Mouse (Mus musculus): ENCODE data around the gene Slc25a45. TPM values are rescaled to one million over a fixed set of nuclear protein-coding genes. Genes with fewer than 3 reads are reported as not detected.
"Not testable (repeated sequence)": the region's sequence is repeated elsewhere in the genome, so short reads cannot be mapped to it uniquely, and the experiment has no call there.

The Slc25a45 gene
- polyA plus RNA-seq, 1 experiment from 2014 or later, result 3.7 TPM

DNA sequence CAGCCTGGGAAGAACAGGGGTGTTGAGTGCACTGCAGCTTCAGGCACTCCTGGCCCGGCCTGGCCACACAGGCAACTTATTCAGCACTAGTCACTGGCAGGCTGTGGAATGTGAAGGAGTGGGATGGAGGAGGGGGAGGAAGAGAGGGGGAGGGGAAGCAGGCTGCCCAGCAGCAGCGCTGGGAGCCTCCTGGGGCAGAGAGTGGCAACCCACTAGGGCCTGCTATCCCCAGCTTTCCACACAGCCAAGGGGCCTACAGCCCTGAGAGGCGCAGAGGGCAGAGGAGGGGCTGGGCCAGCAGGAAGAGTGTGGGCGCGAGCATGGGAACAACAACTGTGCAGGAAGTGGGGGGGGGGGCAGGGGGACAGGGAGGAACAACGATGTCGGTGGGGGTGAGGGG is 6.3 kb upstream of the Slc25a45 start:
- Histone ChIP-seq H3K9ac (peak overlapping the region; percentile 72), H3K9me3 (no peaks in the 10 kb centered on the region), H3K4me1 (peaks cover 48% of the 10 kb centered on the region), H3K27me3 (replicated peaks) (no peaks in the 10 kb centered on the region), H3K27ac (replicated peaks) (peak overlapping the region; percentile 91), H3K36me3 (peaks cover 60% of the 10 kb centered on the region), H3K4me3 (peak overlapping the region; percentile 20), H3K4me2 (peak overlapping the region; percentile 57)
- ATAC-seq (ENCODE audit: extremely low read depth, insufficient number of reproducible peaks, low FRiP score, low TSS enrichment), result peak; percentile 24; the same call in 1 of the 2 replicates
- 7% methylated on average over 7 of the region's 7 CpGs for WGBS

DNA sequence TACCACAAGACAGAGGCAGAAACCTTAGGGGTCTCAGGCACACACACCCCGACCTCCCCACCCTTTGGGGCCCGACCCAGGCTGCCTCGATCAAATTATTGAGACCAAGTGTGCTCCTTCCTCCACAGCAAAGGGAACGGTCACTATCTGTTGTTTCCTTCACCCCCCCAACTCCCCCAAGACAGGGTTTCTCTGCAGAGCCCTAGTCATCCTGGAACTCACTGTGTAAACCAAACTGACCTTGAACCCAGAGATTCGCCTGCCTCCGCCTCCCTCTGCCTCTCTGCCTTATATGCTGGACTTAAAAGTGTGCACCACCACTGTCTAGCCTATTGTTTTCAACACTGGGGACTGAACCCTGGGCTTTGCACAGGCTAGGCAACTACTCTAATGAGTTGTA is 5.9 kb upstream of the Slc25a45 start:
- Histone ChIP-seq H3K4me1 (peaks cover 48% of the 10 kb centered on the region), H3K4me2 (peak overlapping the region; percentile 57), H3K9me3 (no peaks in the 10 kb centered on the region), H3K36me3 (peaks cover 56% of the 10 kb centered on the region), H3K27ac (replicated peaks) (peak overlapping the region; percentile 91), H3K9ac (peak overlapping the region; percentile 72), H3K4me3 (peak overlapping the region; percentile 20), H3K27me3 (replicated peaks) (no peaks in the 10 kb centered on the region)
- 46% methylated on average over 6 of the region's 6 CpGs for WGBS
- no peak for ATAC-seq (ENCODE audit: extremely low read depth, insufficient number of reproducible peaks, low FRiP score, low TSS enrichment)

DNA sequence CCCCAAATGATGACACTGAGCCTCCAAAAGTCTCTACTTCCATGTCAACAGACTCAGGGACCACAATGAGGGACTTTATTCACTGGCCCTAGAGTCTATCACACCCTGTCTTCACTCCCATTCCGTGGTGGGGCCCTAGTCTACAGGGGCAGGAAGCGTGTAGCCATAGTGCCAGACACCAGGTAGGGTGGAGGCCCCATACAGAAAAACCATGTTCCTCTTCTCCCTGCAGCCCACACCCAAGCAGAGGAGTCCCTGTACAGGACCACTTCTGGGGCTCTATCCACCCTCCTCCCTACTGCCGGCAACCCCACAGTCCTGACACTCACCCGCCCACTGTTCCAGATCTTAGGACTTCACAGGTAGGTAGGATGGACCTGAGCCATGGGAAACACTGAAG is 5.1 kb upstream of the Slc25a45 start:
- no peak overlapping the region for H3K4me3 ChIP-seq
- no peaks in the 10 kb centered on the region for H3K9me3 ChIP-seq
- no peak for ATAC-seq (ENCODE audit: extremely low read depth, insufficient number of reproducible peaks, low FRiP score, low TSS enrichment)
- peaks cover 48% of the 10 kb centered on the region for H3K4me1 ChIP-seq
- H3K27me3 ChIP-seq (replicated peaks), result no peaks in the 10 kb centered on the region
- peak overlapping the region; percentile 94 for H3K9ac ChIP-seq
- 0 out of 2 replicates have a peak overlapping the region, but pooled peaks have one; percentile 91 for H3K27ac ChIP-seq (replicated peaks)
- H3K36me3 ChIP-seq, result peaks cover 47% of the 10 kb centered on the region
- H3K4me2 ChIP-seq, result no peak overlapping the region
- 74% methylated on average over 4 of the region's 4 CpGs for WGBS

DNA sequence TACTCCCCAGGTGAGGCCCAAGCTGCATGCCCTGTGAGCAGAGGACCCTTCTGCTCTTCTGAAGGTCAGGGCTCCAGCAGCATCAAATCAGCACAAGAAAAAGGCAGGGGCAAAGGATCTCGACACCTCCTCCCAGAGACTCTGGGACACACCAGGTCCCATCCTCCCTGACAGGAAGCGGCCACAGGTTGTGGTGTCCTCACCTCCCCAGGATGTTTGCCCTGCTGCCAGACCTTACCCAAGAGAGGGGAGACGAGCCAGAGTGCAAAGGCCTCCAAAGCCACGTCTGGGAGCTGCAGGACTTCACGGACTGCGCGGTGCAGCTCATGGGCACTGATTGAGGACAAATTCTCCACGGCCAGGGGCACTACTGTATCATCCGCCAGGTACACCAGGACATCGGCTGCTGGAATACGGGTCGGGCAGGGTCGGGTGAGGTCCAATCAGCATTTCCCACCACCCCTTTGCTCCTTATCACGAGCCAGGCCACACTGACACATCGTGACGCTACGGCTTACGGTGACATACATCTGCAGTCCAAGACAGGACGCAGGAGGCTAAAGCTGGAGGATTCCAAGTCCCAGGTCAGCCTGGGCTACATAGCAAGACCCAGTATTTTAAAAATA is 4.6 kb upstream of the Slc25a45 start:
- Histone ChIP-seq H3K4me2 (peak overlapping the region; percentile 93), H3K4me1 (peaks cover 53% of the 10 kb centered on the region), H3K9ac (peak overlapping the region; percentile 94), H3K27me3 (replicated peaks) (no peaks in the 10 kb centered on the region), H3K36me3 (peaks cover 42% of the 10 kb centered on the region), H3K27ac (replicated peaks) (no peak overlapping the region), H3K9me3 (no peaks in the 10 kb centered on the region), H3K4me3 (no peak overlapping the region)
- ATAC-seq (ENCODE audit: extremely low read depth, insufficient number of reproducible peaks, low FRiP score, low TSS enrichment), result no peak
- WGBS, result 65% methylated on average over 19 of the region's 19 CpGs

DNA sequence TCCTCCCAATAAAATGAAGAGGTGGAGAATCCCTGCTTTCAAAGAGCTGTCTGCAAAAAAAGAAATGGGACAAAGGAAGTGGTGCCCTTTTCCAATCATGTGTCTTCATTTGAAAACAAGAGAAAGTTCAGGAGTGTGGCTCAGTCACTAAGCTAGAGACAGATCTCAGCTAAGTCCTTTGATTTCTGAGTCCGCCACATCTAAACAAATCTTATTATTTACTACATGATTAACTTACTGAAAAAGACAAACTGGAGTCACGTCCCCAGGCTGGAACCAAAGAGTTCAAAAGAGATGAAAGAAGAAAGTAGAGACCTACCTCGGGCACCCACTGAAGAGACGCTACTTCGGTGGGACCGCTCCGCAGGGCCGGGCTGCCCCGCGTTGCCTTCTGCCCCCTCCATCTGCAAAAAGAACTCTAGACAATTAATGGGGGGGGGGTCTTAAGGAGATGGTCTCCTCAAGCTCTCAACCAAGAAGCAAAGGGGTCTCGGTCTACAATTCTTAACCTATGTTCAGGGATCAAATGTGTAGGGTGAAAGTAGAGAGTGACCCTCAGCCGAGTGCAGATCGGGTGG is 3.1 kb upstream of the Slc25a45 start:
- Histone ChIP-seq H3K27ac (replicated peaks) (peak overlapping the region; percentile 61; the same call in 1 of the 2 replicates), H3K27me3 (replicated peaks) (no peaks in the 10 kb centered on the region), H3K36me3 (peaks cover 28% of the 10 kb centered on the region), H3K9me3 (no peaks in the 10 kb centered on the region), H3K4me1 (peaks cover 63% of the 10 kb centered on the region), H3K4me3 (peak overlapping the region; percentile 89), H3K4me2 (peak overlapping the region; percentile 93), H3K9ac (peak overlapping the region; percentile 94)
- no peak for ATAC-seq (ENCODE audit: extremely low read depth, insufficient number of reproducible peaks, low FRiP score, low TSS enrichment)
- 9% methylated on average over 13 of the region's 13 CpGs for WGBS

DNA sequence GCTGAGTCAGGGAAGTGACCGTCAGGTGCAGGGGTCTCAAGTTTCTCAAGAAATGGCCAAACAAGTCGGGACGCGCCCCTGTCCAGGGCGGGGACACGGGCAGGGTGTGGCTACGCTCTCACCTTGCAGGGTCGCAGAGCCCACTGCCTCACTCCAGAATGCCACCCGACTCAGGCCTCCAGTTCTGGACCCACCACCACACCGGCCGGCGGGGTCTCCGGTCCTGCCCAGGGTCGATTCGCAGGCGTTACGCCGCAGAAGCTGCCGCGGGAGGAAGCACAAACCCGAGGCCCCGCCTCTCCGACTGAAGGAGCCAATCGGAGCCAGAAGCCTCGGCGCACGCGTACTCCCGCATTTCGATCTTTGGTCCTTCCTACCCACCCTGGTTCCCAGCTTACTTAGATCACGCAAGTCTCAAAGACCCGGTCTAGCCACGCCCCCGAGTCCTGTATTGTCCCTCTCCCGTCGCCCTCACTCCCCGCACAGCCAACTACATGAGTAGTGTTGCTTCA is 2.6 kb upstream of the Slc25a45 start, which contains the start of gene Frmd8:
TSS of gene Frmd8 (minus strand) at position 306 of the 512 bp plus-strand sequence.
- no peaks in the 10 kb centered on the region for H3K9me3 ChIP-seq
- peaks cover 22% of the 10 kb centered on the region for H3K36me3 ChIP-seq
- under 1% methylated on average over 37 of the region's 37 CpGs for WGBS
- peak within 1 kb of the TSS; percentile 94 for H3K9ac ChIP-seq
- peak within 1 kb of the TSS; percentile 93 for H3K4me2 ChIP-seq
- peak within 1 kb of the TSS; percentile 89 for H3K4me3 ChIP-seq
- peak within 1 kb of the TSS; percentile 61 for H3K27ac ChIP-seq (replicated peaks)
- H3K27me3 ChIP-seq (replicated peaks), result no peaks in the 10 kb centered on the region
- peaks cover 63% of the 10 kb centered on the region for H3K4me1 ChIP-seq
- ATAC-seq (ENCODE audit: extremely low read depth, insufficient number of reproducible peaks, low FRiP score, low TSS enrichment), result peak; percentile 70

DNA sequence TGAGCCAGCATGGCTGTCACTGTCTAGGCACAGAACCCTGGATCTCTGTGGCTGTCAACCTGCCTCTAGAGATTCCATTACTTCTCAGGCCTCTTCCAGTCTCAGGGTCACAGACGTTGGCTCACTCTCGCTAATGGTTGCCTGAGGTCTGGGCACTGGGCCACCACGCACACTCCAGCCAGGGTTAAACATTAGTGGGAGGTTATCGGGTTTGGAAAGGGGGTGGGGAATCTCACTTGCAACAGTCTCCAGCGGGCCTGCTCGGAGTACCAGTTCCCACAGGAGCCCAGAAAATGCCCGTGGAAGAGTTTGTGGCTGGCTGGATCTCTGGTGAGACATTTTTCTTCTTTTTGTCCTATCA is 734 bp downstream of the Slc25a45 start:
- H3K27me3 ChIP-seq (replicated peaks), result no peaks in the 10 kb centered on the region
- WGBS, result 57% methylated on average over 7 of the region's 7 CpGs
- H3K36me3 ChIP-seq, result 0 out of 2 replicates have a peak, but pooled peaks cover 2% of the 10 kb centered on the region
- peak overlapping the region; percentile 67 for H3K9ac ChIP-seq
- H3K4me3 ChIP-seq, result peak overlapping the region; percentile 36
- peak overlapping the region; percentile 57 for H3K4me2 ChIP-seq
- no peaks in the 10 kb centered on the region for H3K9me3 ChIP-seq
- no peak for ATAC-seq (ENCODE audit: extremely low read depth, insufficient number of reproducible peaks, low FRiP score, low TSS enrichment)
- H3K27ac ChIP-seq (replicated peaks), result peak overlapping the region; percentile 78; the same call in 1 of the 2 replicates
- peaks cover 33% of the 10 kb centered on the region for H3K4me1 ChIP-seq

DNA sequence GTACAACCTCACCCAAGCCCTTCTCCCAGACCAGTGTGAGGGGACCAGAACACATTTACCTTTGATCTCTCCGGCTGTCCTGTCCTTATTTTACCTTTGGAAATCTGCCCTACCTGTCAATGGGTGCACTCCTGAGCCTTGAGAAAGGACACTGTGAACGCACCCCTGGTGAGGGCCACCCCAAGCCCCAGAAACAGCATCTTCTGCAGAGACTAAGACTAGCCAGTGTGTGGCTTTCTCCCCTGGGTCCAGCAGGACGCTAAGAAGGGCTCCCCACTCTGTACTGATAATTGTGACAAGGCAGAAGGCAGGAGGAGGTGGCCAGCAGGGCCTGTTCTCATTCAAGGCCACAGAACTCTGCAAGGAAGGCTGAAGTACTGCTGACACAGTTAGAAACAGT is 1.3 kb downstream of the Slc25a45 start:
- 77% methylated on average over 3 of the region's 3 CpGs for WGBS
- no peaks in the 10 kb centered on the region for H3K27me3 ChIP-seq (replicated peaks)
- H3K4me3 ChIP-seq, result no peak overlapping the region
- ATAC-seq (ENCODE audit: extremely low read depth, insufficient number of reproducible peaks, low FRiP score, low TSS enrichment), result no peak
- H3K9ac ChIP-seq, result peak overlapping the region; percentile 67
- H3K4me1 ChIP-seq, result peaks cover 30% of the 10 kb centered on the region
- H3K9me3 ChIP-seq, result no peaks in the 10 kb centered on the region
- no peaks in the 10 kb centered on the region for H3K36me3 ChIP-seq
- H3K4me2 ChIP-seq, result peak overlapping the region; percentile 57; the same call in 1 of the 2 replicates
- 0 out of 2 replicates have a peak overlapping the region, but pooled peaks have one; percentile 78 for H3K27ac ChIP-seq (replicated peaks)

DNA sequence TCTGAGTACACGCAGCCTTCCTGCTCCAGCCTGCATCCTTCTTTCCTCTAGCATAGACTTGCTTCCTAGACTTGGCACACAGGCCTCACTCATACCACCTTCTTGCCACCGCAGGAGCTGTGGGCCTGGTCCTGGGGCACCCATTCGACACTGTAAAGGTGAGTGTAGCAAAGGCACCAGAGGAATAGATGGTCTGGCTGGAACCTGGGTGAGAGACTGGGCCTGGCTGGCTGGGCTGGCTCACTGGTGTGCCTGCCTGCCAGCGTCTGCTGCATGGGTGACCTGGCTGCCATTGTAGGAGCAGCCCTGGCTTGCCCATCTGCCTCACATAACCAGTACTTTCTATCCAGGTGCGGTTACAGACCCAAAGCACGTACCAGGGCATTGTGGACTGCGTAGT is 2.1 kb downstream of the Slc25a45 start:
- no peaks in the 10 kb centered on the region for H3K36me3 ChIP-seq
- no peak for ATAC-seq (ENCODE audit: extremely low read depth, insufficient number of reproducible peaks, low FRiP score, low TSS enrichment)
- H3K9me3 ChIP-seq, result no peaks in the 10 kb centered on the region
- no peak overlapping the region for H3K4me3 ChIP-seq
- H3K9ac ChIP-seq, result no peak overlapping the region
- H3K4me1 ChIP-seq, result peaks cover 30% of the 10 kb centered on the region
- H3K27ac ChIP-seq (replicated peaks), result no peak overlapping the region
- no peaks in the 10 kb centered on the region for H3K27me3 ChIP-seq (replicated peaks)
- H3K4me2 ChIP-seq, result no peak overlapping the region
- 86% methylated on average over 7 of the region's 7 CpGs for WGBS

DNA sequence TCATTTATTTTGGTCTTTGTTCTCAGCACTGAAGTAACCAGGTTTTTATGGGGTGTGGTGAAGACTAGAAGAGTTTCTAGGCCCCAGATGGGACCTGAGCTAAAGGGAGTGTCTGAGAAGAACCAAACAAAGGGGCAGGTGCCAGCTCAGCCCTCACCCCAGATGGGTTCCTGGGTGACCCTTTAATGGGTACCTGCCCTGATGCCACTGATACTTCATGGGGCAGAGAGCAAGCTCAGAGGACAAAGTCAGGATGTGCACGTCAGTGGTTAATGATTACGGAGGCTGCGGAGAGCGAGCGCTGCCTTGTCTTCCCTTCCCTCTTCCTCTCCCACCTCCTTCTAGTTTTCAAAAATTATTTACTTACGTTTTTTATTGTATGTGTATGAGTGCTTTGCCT is 3.5 kb downstream of the Slc25a45 start:
- ATAC-seq (ENCODE audit: extremely low read depth, insufficient number of reproducible peaks, low FRiP score, low TSS enrichment), result no peak
- Histone ChIP-seq H3K9me3 (no peaks in the 10 kb centered on the region), H3K9ac (no peak overlapping the region), H3K27ac (replicated peaks) (no peak overlapping the region), H3K4me3 (no peak overlapping the region), H3K27me3 (replicated peaks) (no peaks in the 10 kb centered on the region), H3K36me3 (no peaks in the 10 kb centered on the region), H3K4me2 (no peak overlapping the region), H3K4me1 (peaks cover 25% of the 10 kb centered on the region)
- WGBS, result 90% methylated on average over 6 of the region's 6 CpGs

DNA sequence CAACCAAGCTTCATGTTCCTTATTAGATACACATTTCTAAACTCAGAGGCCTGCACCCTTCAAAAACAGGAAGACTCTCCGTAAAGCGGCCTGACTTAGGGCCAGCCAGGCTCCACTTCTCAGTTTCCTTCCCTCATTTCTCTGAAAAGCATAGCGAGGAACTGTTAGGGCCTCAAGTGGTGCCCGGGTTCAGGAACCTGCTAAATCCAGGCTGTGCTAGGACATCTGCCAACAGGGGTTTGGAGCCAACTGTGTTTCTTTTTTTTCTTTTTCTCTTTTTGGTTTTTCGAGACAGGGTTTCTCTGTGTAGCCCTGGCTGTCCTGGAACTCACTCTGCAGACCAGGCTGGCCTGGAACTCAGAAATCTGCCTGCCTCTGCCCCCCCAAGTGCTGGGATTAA is 4.5 kb downstream of the Slc25a45 start:
- H3K4me3 ChIP-seq; H3K27me3 ChIP-seq (replicated peaks); ATAC-seq (ENCODE audit: extremely low read depth, insufficient number of reproducible peaks, low FRiP score, low TSS enrichment); H3K4me2 ChIP-seq; H3K27ac ChIP-seq (replicated peaks); H3K9me3 ChIP-seq; H3K36me3 ChIP-seq; H3K9ac ChIP-seq: not testable (repeated sequence)
- 78% methylated on average over 5 of the region's 5 CpGs for WGBS
- H3K4me1 ChIP-seq, result peaks cover 25% of the 10 kb centered on the region

All from heart, embryonic 13.5 days (tissue).